In the genomic region with DNA sequence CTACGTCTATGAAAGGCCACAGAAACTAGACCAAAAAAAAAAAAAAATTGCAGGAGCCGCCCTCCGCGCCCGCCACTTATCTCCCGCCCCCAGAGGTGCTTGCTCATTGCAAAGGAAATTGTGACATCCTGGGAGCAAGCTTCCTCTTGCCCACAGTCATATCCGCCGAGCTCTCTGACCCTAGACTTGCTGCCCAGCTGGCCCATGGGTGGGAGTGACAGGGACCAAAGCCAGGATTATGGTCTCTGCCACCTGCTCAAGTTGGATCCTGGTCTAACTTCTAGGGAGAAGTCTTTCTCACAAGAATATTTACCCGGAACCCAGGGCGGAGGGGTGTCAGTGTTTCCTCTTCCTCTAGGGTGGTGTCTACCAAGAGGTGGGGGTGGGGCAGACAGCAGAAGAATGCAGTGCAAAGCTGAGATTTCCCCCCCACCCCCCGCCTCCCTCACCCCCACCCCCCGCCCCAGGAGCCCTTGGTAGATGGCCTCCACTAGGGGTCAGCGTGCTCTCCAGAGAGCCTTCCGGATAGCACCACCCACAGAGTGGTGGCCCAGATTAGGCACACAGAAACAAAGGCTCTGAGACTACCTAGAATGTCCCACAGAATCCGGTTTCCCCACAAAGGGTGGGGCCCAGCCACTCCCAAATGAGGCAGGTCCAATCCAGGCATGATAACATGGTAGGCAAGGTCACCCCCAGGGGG, we compare ENCODE assay signal across 8 mouse cellular contexts. TPM values are rescaled to one million over a fixed set of nuclear protein-coding genes. Genes with fewer than 3 reads are reported as not detected.
DNase-seq lines count a peak whose midpoint lies in the region; ATAC-seq and TF ChIP-seq lines count a peak whose summit lies in the region.

No protein-coding gene starts in this region.

- peak in 2 of 3 experiments; percentile 24 to 49; a peak in 4 of 6 replicates for TF ChIP-seq CTCF in MEL (IDR thresholded peaks at IDR 0.05 in 2 of 3, conservative IDR thresholded peaks at IDR 0.05 in 1 of 3; ENCODE audit: control insufficient read depth in 1 of 3, insufficient read depth in 1 of 3, low read depth in 2 of 3, low read length in 3 of 3, poor library complexity in 1 of 3, severe bottlenecking in 1 of 3)
- peak; percentile 63 for TF ChIP-seq CTCF in heart, adult 2 months (IDR thresholded peaks at IDR 0.05)

- no peak for TF ChIP-seq RAD21 in MEL (IDR thresholded peaks at IDR 0.05; ENCODE audit: low read depth, low read length)

- H3K9ac ChIP-seq in MEL (ENCODE audit: control insufficient read depth, low read depth, low read length, poor library complexity, severe bottlenecking), result peak overlapping the region; percentile 61
- peak overlapping the region; percentile 20; the same call in 1 of the 2 replicates for H3K9ac ChIP-seq in heart, adult 2 months (ENCODE audit: low read depth, low read length)
- no peak overlapping the region; the same call in 1 of the 2 replicates for H3K9ac ChIP-seq in kidney, embryonic 16.5 days (replicated peaks; ENCODE audit: low read length)

- TF ChIP-seq EP300 in MEL (IDR thresholded peaks at IDR 0.05; ENCODE audit: low read depth in 1 of 2, low read length in 2 of 2), result peak; percentile 91 to 95
- TF ChIP-seq EP300 in heart, adult 2 months (IDR thresholded peaks at IDR 0.05; ENCODE audit: insufficient read depth, low read depth, low read length), result peak; percentile 49; the same call in 1 of the 2 replicates

- DNase-seq in gastrocnemius, postnatal 25 days, result peak; percentile 41
- DNase-seq in gastrocnemius, adult 8-10 months (ENCODE audit: low spot score in 2 of 2), result no peak
- DNase-seq in MEL (ENCODE audit: low read depth, low spot score), result peak; percentile 92
- DNase-seq in heart, adult 2 months, result peak; percentile 79 to 84
- peak; percentile 45 for DNase-seq in thymus, postnatal 25 days
- DNase-seq in left cerebral cortex, postnatal 4 days, result no peak

- intact Hi-C loops in heart, adult 2 months (cut with DNase I), result no loop called here
- intact Hi-C loops in left cerebral cortex, postnatal 4 days (cut with DNase I), result no loop called here

- TF ChIP-seq POLR2A in MEL (IDR thresholded peaks at IDR 0.05; ENCODE audit: control insufficient read depth in 1 of 2, insufficient read depth in 1 of 2, low read depth in 1 of 2, low read length in 2 of 2, poor library complexity in 1 of 2), result peak in 1 of 2 experiments; percentile 50; a peak in 1 of 4 replicates
- no peak; the same call in 1 of the 2 replicates for TF ChIP-seq POLR2A in heart, adult 2 months (IDR thresholded peaks at IDR 0.05; ENCODE audit: insufficient read depth, low read depth, low read length)

- no peaks in the 10 kb centered on the region; the same call in 1 of the 2 replicates for H3K79me2 ChIP-seq in MEL (ENCODE audit: control insufficient read depth, insufficient read depth, low read length, poor library complexity)
- peaks cover 6% of the 10 kb centered on the region for H3K79me2 ChIP-seq in heart, adult 2 months (replicated peaks; ENCODE audit: control insufficient read depth, insufficient read depth, low read length)
- H3K79me2 ChIP-seq in macrophage (ENCODE audit: inconsistent target), result peaks cover 86% of the 10 kb centered on the region

- H3K27ac ChIP-seq in MEL (ENCODE audit: control insufficient read depth, low read depth, low read length), result peak overlapping the region; percentile 83
- peak overlapping the region; percentile 90 for H3K27ac ChIP-seq in heart, adult 2 months
- H3K27ac ChIP-seq in kidney, embryonic 16.5 days (ENCODE audit: low read length), result peak overlapping the region; percentile 59
- H3K27ac ChIP-seq in macrophage, result peak overlapping the region; percentile 100

- peak; percentile 46 for ATAC-seq in kidney, embryonic 16.5 days (ENCODE audit: low FRiP score, low TSS enrichment)

- 25% methylated on average over 15 of the region's 15 CpGs for WGBS in heart, adult 2 months
- WGBS in kidney, embryonic 16.5 days, result 36% methylated on average over 15 of the region's 15 CpGs
- 0% methylated on average over 15 of the region's 15 CpGs for WGBS in macrophage (ENCODE audit: missing documents)

- H3K36me3 ChIP-seq in MEL (ENCODE audit: control insufficient read depth in 1 of 2, insufficient read depth in 2 of 2, low read length in 2 of 2) (peaks cover 0 to 30% of the 10 kb centered on the region in 2 experiments; a peak in 2 of 4 replicates), macrophage (ENCODE audit: inconsistent target) (no peaks in the 10 kb centered on the region)
- H3K36me3 ChIP-seq in heart, adult 2 months (ENCODE audit: control insufficient read depth, insufficient read depth, low read length), result peaks cover 2% of the 10 kb centered on the region; the same call in 1 of the 2 replicates
- H3K36me3 ChIP-seq in kidney, embryonic 16.5 days (ENCODE audit: insufficient read depth, low read length), result no peaks in the 10 kb centered on the region

- no peaks in the 10 kb centered on the region for H3K9me3 ChIP-seq in MEL (replicated peaks; ENCODE audit: insufficient read depth, low read length)
- H3K9me3 ChIP-seq in kidney, embryonic 16.5 days (ENCODE audit: low read length), result no peaks in the 10 kb centered on the region

- peak overlapping the region; percentile 23; the same call in 1 of the 2 replicates for H3K4me2 ChIP-seq in kidney, embryonic 16.5 days (replicated peaks; ENCODE audit: low read depth, low read length)

- peak overlapping the region; percentile 45 to 46 for H3K4me3 ChIP-seq in MEL (ENCODE audit: control insufficient read depth in 1 of 2, insufficient read depth in 1 of 2, low read depth in 2 of 2, low read length in 2 of 2)
- peak overlapping the region; percentile 21; the same call in 1 of the 2 replicates for H3K4me3 ChIP-seq in heart, adult 2 months
- H3K4me3 ChIP-seq in kidney, embryonic 16.5 days (ENCODE audit: low read length), result no peak overlapping the region
- H3K4me3 ChIP-seq in macrophage (ENCODE audit: inconsistent target), result peak overlapping the region; percentile 12; the same call in 1 of the 2 replicates

- no peaks in the 10 kb centered on the region for H3K27me3 ChIP-seq in MEL (ENCODE audit: control insufficient read depth in 1 of 2, insufficient read depth in 2 of 2, low read length in 2 of 2)
- no peaks in the 10 kb centered on the region for H3K27me3 ChIP-seq in heart, adult 2 months (ENCODE audit: control insufficient read depth, insufficient read depth, low read length)
- no peaks in the 10 kb centered on the region for H3K27me3 ChIP-seq in kidney, embryonic 16.5 days (ENCODE audit: insufficient read depth, low read length)

- H3K4me1 ChIP-seq in MEL (ENCODE audit: control insufficient read depth in 1 of 2, insufficient read depth in 2 of 2, low read length in 2 of 2), result peaks cover 21 to 45% of the 10 kb centered on the region in 2 experiments
- H3K4me1 ChIP-seq in heart, adult 2 months (ENCODE audit: control insufficient read depth, insufficient read depth, low read length), result peaks cover 51% of the 10 kb centered on the region
- peaks cover 38% of the 10 kb centered on the region for H3K4me1 ChIP-seq in kidney, embryonic 16.5 days (ENCODE audit: insufficient read depth, low read length)

RNA-seq across cellular contexts. Expression of gene Rhbdf2, which starts 10.9 kb away (rescaled TPM):
- total RNA-seq in gastrocnemius, postnatal 25 days (2021), result 1 to 10 TPM; 6.3 to 7.5 TPM
- total RNA-seq in gastrocnemius, adult 8-10 months (2022), result 10 to 100 TPM; 10.6 to 19.9 (median 11.2) TPM
- 6.4 and 7.7 TPM in 2 replicates for total RNA-seq in MEL (2012; rRNA removed)
- polyA plus RNA-seq in MEL (2012; ENCODE audit: insufficient read depth in 1 of 2, insufficient read length in 2 of 2, low read depth in 1 of 2, low replicate concordance in 2 of 2, missing spikeins in 1 of 2) (10 to 100 TPM in 1 of 2 experiments, not detected in 1; 13.7 TPM), macrophage (2018) (14.2 to 37.1 TPM (median 21.7 TPM) in 3 replicates)
- 10 to 100 TPM; 10.8 to 11.2 TPM for total RNA-seq in heart, adult 2 months (2021)
- 19.2 and 22.3 TPM in 2 replicates for polyA plus RNA-seq in heart, adult 2 months (2012; rRNA removed)
- 11.4 and 12.8 TPM in 2 replicates for polyA plus RNA-seq in kidney, embryonic 16.5 days (2015; fragmentation: Nextera tagmentation; extraction: Ambion mirVana)
- total RNA-seq in macrophage (2018; cell fraction: chromatin; rRNA removed), result 100 to 1,000 TPM in 25 of 26 experiments, 10 to 100 TPM in 1; 94.6 to 827 (median 311) TPM
- 100 to 1,000 TPM in 2 of 26 experiments, 10 to 100 TPM in 24; 20.5 to 164 (median 49.9) TPM for total RNA-seq in macrophage (2018; cell fraction: cytosol; rRNA removed)
- total RNA-seq in macrophage (2018; cell fraction: nucleus; rRNA removed), result 100 to 1,000 TPM in 22 of 26 experiments, 10 to 100 TPM in 4; 71.5 to 628 (median 234) TPM
- 1 to 10 TPM in 1 of 2 experiments, under 1 TPM in 1; 0.90 to 1.5 TPM for total RNA-seq in left cerebral cortex, postnatal 4 days (2021)

RNA-seq across cellular contexts. Expression of gene Aanat, which starts 29.7 kb away (rescaled TPM):
- total RNA-seq in gastrocnemius, postnatal 25 days (2021), result not detected
- total RNA-seq in gastrocnemius, adult 8-10 months (2022), result not detected
- total RNA-seq in MEL (2012; rRNA removed), result not detected in 2 replicates
- polyA plus RNA-seq in MEL (2012; ENCODE audit: insufficient read depth in 1 of 2, insufficient read length in 2 of 2, low read depth in 1 of 2, low replicate concordance in 2 of 2, missing spikeins in 1 of 2), result not detected
- not detected for total RNA-seq in heart, adult 2 months (2021)
- polyA plus RNA-seq in heart, adult 2 months (2012; rRNA removed), result not detected in 2 replicates
- not detected in 2 replicates for polyA plus RNA-seq in kidney, embryonic 16.5 days (2015; fragmentation: Nextera tagmentation; extraction: Ambion mirVana)
- 1 to 10 TPM in 1 of 26 experiments, under 1 TPM in 1, not detected in 24; 0.59 to 1.3 TPM for total RNA-seq in macrophage (2018; cell fraction: chromatin; rRNA removed)
- total RNA-seq in macrophage (2018; cell fraction: cytosol; rRNA removed), result not detected
- total RNA-seq in macrophage (2018; cell fraction: nucleus; rRNA removed), result 1 to 10 TPM in 1 of 26 experiments, under 1 TPM in 2, not detected in 23; 0.47 to 7.2 (median 0.50) TPM
- not detected in 3 replicates for polyA plus RNA-seq in macrophage (2018)
- under 1 TPM; 0.52 to 0.96 TPM for total RNA-seq in left cerebral cortex, postnatal 4 days (2021)

RNA-seq across cellular contexts. Expression of gene Ube2o, which starts 34.6 kb away (rescaled TPM):
- total RNA-seq in gastrocnemius, postnatal 25 days (2021), result 10 to 100 TPM; 17.9 to 20.4 TPM
- total RNA-seq in gastrocnemius, adult 8-10 months (2022), result 10 to 100 TPM; 22.4 to 27.6 (median 22.5) TPM
- total RNA-seq in MEL (2012; rRNA removed), result 22.9 and 31.1 TPM in 2 replicates
- polyA plus RNA-seq in MEL (2012; ENCODE audit: insufficient read depth in 1 of 2, insufficient read length in 2 of 2, low read depth in 1 of 2, low replicate concordance in 2 of 2, missing spikeins in 1 of 2) (10 to 100 TPM in 1 of 2 experiments, not detected in 1; 42.8 TPM), macrophage (2018) (4.4 to 9.2 TPM (median 5.4 TPM) in 3 replicates)
- total RNA-seq in heart, adult 2 months (2021), result 10 to 100 TPM; 24.8 to 36.3 TPM
- polyA plus RNA-seq in heart, adult 2 months (2012; rRNA removed), result 22.6 and 26.4 TPM in 2 replicates
- polyA plus RNA-seq in kidney, embryonic 16.5 days (2015; fragmentation: Nextera tagmentation; extraction: Ambion mirVana), result 5.8 and 6.4 TPM in 2 replicates
- 10 to 100 TPM in 25 of 26 experiments, 1 to 10 TPM in 1; 6.0 to 55.3 (median 13.9) TPM for total RNA-seq in macrophage (2018; cell fraction: chromatin; rRNA removed)
- 10 to 100 TPM in 2 of 26 experiments, 1 to 10 TPM in 24; 4.5 to 11.4 (median 7.2) TPM for total RNA-seq in macrophage (2018; cell fraction: cytosol; rRNA removed)
- total RNA-seq in macrophage (2018; cell fraction: nucleus; rRNA removed), result 10 to 100 TPM in 14 of 26 experiments, 1 to 10 TPM in 12; 6.1 to 19.8 (median 10.1) TPM
- 100 to 1,000 TPM; 115 to 128 TPM for total RNA-seq in left cerebral cortex, postnatal 4 days (2021)

RNA-seq across cellular contexts. Expression of gene Prcd, which starts 37.4 kb away (rescaled TPM):
- total RNA-seq in gastrocnemius, postnatal 25 days (2021), result under 1 TPM in 1 of 2 experiments, not detected in 1; 0.35 TPM
- total RNA-seq in gastrocnemius, adult 8-10 months (2022), result under 1 TPM in 2 of 4 experiments, not detected in 2; 0.29 to 0.51 TPM
- 50.0 and 72.2 TPM in 2 replicates for total RNA-seq in MEL (2012; rRNA removed)
- polyA plus RNA-seq in MEL (2012; ENCODE audit: insufficient read depth in 1 of 2, insufficient read length in 2 of 2, low read depth in 1 of 2, low replicate concordance in 2 of 2, missing spikeins in 1 of 2), result 10 to 100 TPM in 1 of 2 experiments, not detected in 1; 44.4 TPM
- 1 to 10 TPM; 1.1 to 1.3 TPM for total RNA-seq in heart, adult 2 months (2021)
- 0.76 and 1.1 TPM in 2 replicates for polyA plus RNA-seq in heart, adult 2 months (2012; rRNA removed)
- 1.3 and 1.5 TPM in 2 replicates for polyA plus RNA-seq in kidney, embryonic 16.5 days (2015; fragmentation: Nextera tagmentation; extraction: Ambion mirVana)
- not detected for total RNA-seq in macrophage (2018; cell fraction: chromatin; rRNA removed)
- total RNA-seq in macrophage (2018; cell fraction: cytosol; rRNA removed), result not detected
- total RNA-seq in macrophage (2018; cell fraction: nucleus; rRNA removed), result not detected
- not detected in 3 replicates for polyA plus RNA-seq in macrophage (2018)
- 1 to 10 TPM in 1 of 2 experiments, under 1 TPM in 1; 0.98 to 2.2 TPM for total RNA-seq in left cerebral cortex, postnatal 4 days (2021)

RNA-seq across cellular contexts. Expression of gene Cygb, which starts 38.2 kb away (rescaled TPM):
- total RNA-seq in gastrocnemius, postnatal 25 days (2021), result 10 to 100 TPM in 1 of 2 experiments, 1 to 10 TPM in 1; 7.5 to 14.7 TPM
- 10 to 100 TPM in 2 of 4 experiments, 1 to 10 TPM in 2; 6.4 to 14.4 (median 10.1) TPM for total RNA-seq in gastrocnemius, adult 8-10 months (2022)
- 2.1 and 2.2 TPM in 2 replicates for total RNA-seq in MEL (2012; rRNA removed)
- polyA plus RNA-seq in MEL (2012; ENCODE audit: insufficient read depth in 1 of 2, insufficient read length in 2 of 2, low read depth in 1 of 2, low replicate concordance in 2 of 2, missing spikeins in 1 of 2) (1 to 10 TPM in 1 of 2 experiments, not detected in 1; 8.7 TPM), macrophage (2018) (not detected in 3 replicates)
- total RNA-seq in heart, adult 2 months (2021), result 10 to 100 TPM; 42.5 to 50.3 TPM
- polyA plus RNA-seq in heart, adult 2 months (2012; rRNA removed), result 55.0 and 66.1 TPM in 2 replicates
- 17.0 and 17.5 TPM in 2 replicates for polyA plus RNA-seq in kidney, embryonic 16.5 days (2015; fragmentation: Nextera tagmentation; extraction: Ambion mirVana)
- total RNA-seq in macrophage (2018; cell fraction: chromatin; rRNA removed), result under 1 TPM in 1 of 26 experiments, not detected in 25; 0.44 TPM
- not detected for total RNA-seq in macrophage (2018; cell fraction: cytosol; rRNA removed)
- total RNA-seq in macrophage (2018; cell fraction: nucleus; rRNA removed), result not detected
- 10 to 100 TPM; 17.1 to 20.6 TPM for total RNA-seq in left cerebral cortex, postnatal 4 days (2021)

Comparison
In these comparisons a context has a peak if more than half of its experiments do, and no peak if none do; other contexts are left out.
1. DNase-seq: peak in gastrocnemius, postnatal 25 days (single experiment), MEL (single experiment), heart, adult 2 months (2 of 2) and thymus, postnatal 25 days (single experiment); none in gastrocnemius, adult 8-10 months (0 of 2) and left cerebral cortex, postnatal 4 days (single experiment).
2. Peak in every context shown above with its lines, with median percentiles within 50 percentile points of each other: H3K27ac ChIP-seq.